Mouse (Mus musculus): ENCODE measurements around the gene Sema3d.

Gene Sema3d

GRCm38 (mm10) chr5:12549046-12549669 is 166.0 kb downstream of the Sema3d start:
- DNase-seq (ENCODE audit: low read depth, low spot score) = no peak
- Histone ChIP-seq H3K36me3 (ENCODE audit: control insufficient read depth, insufficient read depth, low read length, poor library complexity, severe bottlenecking) (no peaks in the 10 kb centered on the region), H3K27me3 (ENCODE audit: control insufficient read depth, insufficient read depth, low read length, poor library complexity, severe bottlenecking) (no peaks in the 10 kb centered on the region)

GRCm38 (mm10) chr5:12555401-12555800 is 172.2 kb downstream of the Sema3d start:
- no peaks in the 10 kb centered on the region for H3K27me3 ChIP-seq (ENCODE audit: control insufficient read depth, insufficient read depth, low read length, poor library complexity, severe bottlenecking)

GRCm38 (mm10) chr5:12557889-12558288 is 174.7 kb downstream of the Sema3d start:
- no peak for DNase-seq (ENCODE audit: low read depth, low spot score)
- Histone ChIP-seq H3K27me3 (ENCODE audit: control insufficient read depth, insufficient read depth, low read length, poor library complexity, severe bottlenecking) (no peaks in the 10 kb centered on the region), H3K36me3 (ENCODE audit: control insufficient read depth, insufficient read depth, low read length, poor library complexity, severe bottlenecking) (no peaks in the 10 kb centered on the region)

More at GRCm38 (mm10) chr5:12555401-12555800, 172.2 kb downstream of the Sema3d start:
- H3K36me3 ChIP-seq (ENCODE audit: control insufficient read depth, insufficient read depth, low read length, poor library complexity, severe bottlenecking) = no peaks in the 10 kb centered on the region
- no peak for DNase-seq (ENCODE audit: low read depth, low spot score)

GRCm38 (mm10) chr5:12561740-12562139 is 178.6 kb downstream of the Sema3d start:
- no peak for DNase-seq (ENCODE audit: low read depth, low spot score)
- H3K36me3 ChIP-seq (ENCODE audit: control insufficient read depth, insufficient read depth, low read length, poor library complexity, severe bottlenecking) = no peaks in the 10 kb centered on the region
- no peaks in the 10 kb centered on the region for H3K27me3 ChIP-seq (ENCODE audit: control insufficient read depth, insufficient read depth, low read length, poor library complexity, severe bottlenecking)

GRCm38 (mm10) chr5:12562204-12562603 is 179.0 kb downstream of the Sema3d start:
- peak; percentile 29 for DNase-seq (ENCODE audit: low read depth, low spot score)
- Histone ChIP-seq H3K27me3 (ENCODE audit: control insufficient read depth, insufficient read depth, low read length, poor library complexity, severe bottlenecking) (no peaks in the 10 kb centered on the region), H3K36me3 (ENCODE audit: control insufficient read depth, insufficient read depth, low read length, poor library complexity, severe bottlenecking) (no peaks in the 10 kb centered on the region)

GRCm38 (mm10) chr5:12563132-12563531 is 179.9 kb downstream of the Sema3d start:
- no peak for DNase-seq (ENCODE audit: low read depth, low spot score)
- H3K27me3 ChIP-seq (ENCODE audit: control insufficient read depth, insufficient read depth, low read length, poor library complexity, severe bottlenecking) = no peaks in the 10 kb centered on the region
- no peaks in the 10 kb centered on the region for H3K36me3 ChIP-seq (ENCODE audit: control insufficient read depth, insufficient read depth, low read length, poor library complexity, severe bottlenecking)

GRCm38 (mm10) chr5:12564602-12565220 is 181.5 kb downstream of the Sema3d start:
- Histone ChIP-seq H3K36me3 (ENCODE audit: control insufficient read depth, insufficient read depth, low read length, poor library complexity, severe bottlenecking) (no peaks in the 10 kb centered on the region), H3K27me3 (ENCODE audit: control insufficient read depth, insufficient read depth, low read length, poor library complexity, severe bottlenecking) (no peaks in the 10 kb centered on the region)
- DNase-seq (ENCODE audit: low read depth, low spot score) = no peak

GRCm38 (mm10) chr5:12566568-12566967 is 183.4 kb downstream of the Sema3d start:
- Histone ChIP-seq H3K27me3 (ENCODE audit: control insufficient read depth, insufficient read depth, low read length, poor library complexity, severe bottlenecking) (no peaks in the 10 kb centered on the region), H3K36me3 (ENCODE audit: control insufficient read depth, insufficient read depth, low read length, poor library complexity, severe bottlenecking) (no peaks in the 10 kb centered on the region)
- DNase-seq (ENCODE audit: low read depth, low spot score) = no peak

- DNase-seq (ENCODE audit: low read depth, low spot score) = no peak
- no peaks in the 10 kb centered on the region for H3K27me3 ChIP-seq (ENCODE audit: control insufficient read depth, insufficient read depth, low read length, poor library complexity, severe bottlenecking)
- H3K36me3 ChIP-seq (ENCODE audit: control insufficient read depth, insufficient read depth, low read length, poor library complexity, severe bottlenecking) = no peaks in the 10 kb centered on the region
Observed at GRCm38 (mm10) chr5:12574551-12574950, 191.4 kb downstream of the Sema3d start.

GRCm38 (mm10) chr5:12575262-12575661 is 192.1 kb downstream of the Sema3d start:
- no peak for DNase-seq (ENCODE audit: low read depth, low spot score)
- Histone ChIP-seq H3K36me3 (ENCODE audit: control insufficient read depth, insufficient read depth, low read length, poor library complexity, severe bottlenecking) (no peaks in the 10 kb centered on the region), H3K27me3 (ENCODE audit: control insufficient read depth, insufficient read depth, low read length, poor library complexity, severe bottlenecking) (no peaks in the 10 kb centered on the region)

GRCm38 (mm10) chr5:12579752-12580151 is 196.6 kb downstream of the Sema3d start:
- Histone ChIP-seq H3K36me3 (ENCODE audit: control insufficient read depth, insufficient read depth, low read length, poor library complexity, severe bottlenecking) (no peaks in the 10 kb centered on the region), H3K27me3 (ENCODE audit: control insufficient read depth, insufficient read depth, low read length, poor library complexity, severe bottlenecking) (no peaks in the 10 kb centered on the region)
- DNase-seq (ENCODE audit: low read depth, low spot score) = no peak

GRCm38 (mm10) chr5:12582540-12582939 is 199.4 kb downstream of the Sema3d start:
- no peaks in the 10 kb centered on the region for H3K36me3 ChIP-seq (ENCODE audit: control insufficient read depth, insufficient read depth, low read length, poor library complexity, severe bottlenecking)
- DNase-seq (ENCODE audit: low read depth, low spot score) = no peak
- no peaks in the 10 kb centered on the region for H3K27me3 ChIP-seq (ENCODE audit: control insufficient read depth, insufficient read depth, low read length, poor library complexity, severe bottlenecking)

GRCm38 (mm10) chr5:12583293-12583834 is 200.2 kb downstream of the Sema3d start:
- Histone ChIP-seq H3K27me3 (ENCODE audit: control insufficient read depth, insufficient read depth, low read length, poor library complexity, severe bottlenecking) (no peaks in the 10 kb centered on the region), H3K36me3 (ENCODE audit: control insufficient read depth, insufficient read depth, low read length, poor library complexity, severe bottlenecking) (no peaks in the 10 kb centered on the region)
- DNase-seq (ENCODE audit: low read depth, low spot score) = no peak

- no peaks in the 10 kb centered on the region for H3K36me3 ChIP-seq (ENCODE audit: control insufficient read depth, insufficient read depth, low read length, poor library complexity, severe bottlenecking)
- DNase-seq (ENCODE audit: low read depth, low spot score) = no peak
- H3K27me3 ChIP-seq (ENCODE audit: control insufficient read depth, insufficient read depth, low read length, poor library complexity, severe bottlenecking) = no peaks in the 10 kb centered on the region
Observed at GRCm38 (mm10) chr5:12584886-12585285, 201.7 kb downstream of the Sema3d start.

- Histone ChIP-seq H3K27me3 (ENCODE audit: control insufficient read depth, insufficient read depth, low read length, poor library complexity, severe bottlenecking) (no peaks in the 10 kb centered on the region), H3K36me3 (ENCODE audit: control insufficient read depth, insufficient read depth, low read length, poor library complexity, severe bottlenecking) (no peaks in the 10 kb centered on the region)
- no peak for DNase-seq (ENCODE audit: low read depth, low spot score)
Observed at GRCm38 (mm10) chr5:12634227-12634980, 251.2 kb downstream of the Sema3d start.

All from splenic B cell, adult 2 months (primary cell).